Mouse (Mus musculus) layer of hippocampus, adult 6 months (tissue): Measurements from ENCODE around the gene Syt3. TPM values are rescaled to one million over a fixed set of nuclear protein-coding genes. Genes with fewer than 3 reads are reported as not detected.

Source experiments
- long read RNA-seq, 2 experiments: library from polyadenylated mRNA; unstranded; transcript quantifications; one replicate each; pipeline ENCODE4 v2.0.0; 2019 to 2020
- polyA plus RNA-seq: library from polyadenylated mRNA; unstranded; fragments of <200 nt; fragmentation: Nextera tagmentation; gene quantifications from 2 replicates; pipeline ENCODE4 v1.2.3, GENCODE M21; 2021

The Syt3 gene
- 46.6 and 59.0 TPM in 2 replicates for polyA plus RNA-seq
- long read RNA-seq, experiment 1, transcript Syt3-202 (11 exons, 2,494 nt), result major isoform, 21 of 76 reads
- long read RNA-seq, experiment 1, transcript Syt3-201 (11 exons, 2,627 nt), result minor isoform, 13 of 76 reads
- long read RNA-seq, experiment 1, partial matches to known transcripts, result 33 of 76 reads
- long read RNA-seq, experiment 1, other reads (novel, unspliced or antisense), result 9 of 76 reads
- long read RNA-seq, experiment 2, transcript Syt3-201 (11 exons, 2,627 nt), result minor isoform, 65 of 428 reads
- long read RNA-seq, experiment 2, transcript Syt3-202 (11 exons, 2,494 nt), result major isoform, 167 of 428 reads
- long read RNA-seq, experiment 2, transcript Syt3-203 (10 exons, 2,096 nt), result minor isoform, 16 of 428 reads
- long read RNA-seq, experiment 2, partial matches to known transcripts, result 141 of 428 reads
- long read RNA-seq, experiment 2, other reads (novel, unspliced or antisense), result 39 of 428 reads

GRCm38 (mm10) chr7:44383980-44384715 is at the start of gene Syt3:
Gene Syt3 (plus strand): TSS chr7:44384102.

GRCm38 (mm10) chr7:44385720-44386119 is 1.8 kb downstream of the Syt3 start, which contains the start of gene 1700008O03Rik:
Gene 1700008O03Rik (minus strand): TSS chr7:44385820.

GRCm38 (mm10) chr7:44428968-44429521 is 45.1 kb downstream of the Syt3 start, which contains the start of gene Lrrc4b:
Gene Lrrc4b (plus strand): TSS chr7:44429018.

Other genes starting within 250 kb of the Syt3 start
- not detected in 2 replicates for gene Klk1b16, start 247.3 kb upstream of the Syt3 start, polyA plus RNA-seq
- gene Klk1b24, start 195.9 kb upstream of the Syt3 start, polyA plus RNA-seq, result 0.23 TPM in 1 of 2 replicates, not detected in the other
- not detected in 2 replicates for gene Klk1b3, start 185.9 kb upstream of the Syt3 start, polyA plus RNA-seq
- not detected in 2 replicates for gene Klk1b4, start 176.7 kb upstream of the Syt3 start, polyA plus RNA-seq
- gene Klk1b5, start 168.2 kb upstream of the Syt3 start, polyA plus RNA-seq, result not detected in 2 replicates
- gene Klk1, start 158.7 kb upstream of the Syt3 start, polyA plus RNA-seq, result not detected in 2 replicates
- gene Gm36864, start 147.9 kb upstream of the Syt3 start, polyA plus RNA-seq, result not detected in 2 replicates
- 1.8 and 2.1 TPM in 2 replicates for gene 1700028J19Rik, start 137.4 kb upstream of the Syt3 start, polyA plus RNA-seq
- 110 and 113 TPM in 2 replicates for gene 2410002F23Rik, start 137.4 kb upstream of the Syt3 start, polyA plus RNA-seq
- gene Acp4, start 126.7 kb upstream of the Syt3 start, polyA plus RNA-seq, result not detected in 2 replicates
- not detected in 2 replicates for gene Gm15517, start 122.7 kb upstream of the Syt3 start, polyA plus RNA-seq
- gene Clec11a, start 77.2 kb upstream of the Syt3 start, polyA plus RNA-seq, result 3.0 and 3.8 TPM in 2 replicates
- gene Shank1, start 73.8 kb upstream of the Syt3 start, polyA plus RNA-seq, result 89.2 and 112 TPM in 2 replicates
- 1.5 and 2.1 TPM in 2 replicates for gene 1700008O03Rik, start 1.7 kb downstream of the Syt3 start, polyA plus RNA-seq
- gene Lrrc4b, start 44.9 kb downstream of the Syt3 start, polyA plus RNA-seq, result 8.4 and 10.6 TPM in 2 replicates
- 0.99 and 1.0 TPM in 2 replicates for gene Aspdh, start 81.3 kb downstream of the Syt3 start, polyA plus RNA-seq
- 88.4 and 99.9 TPM in 2 replicates for gene Josd2, start 83.9 kb downstream of the Syt3 start, polyA plus RNA-seq
- 272 and 282 TPM in 2 replicates for gene Emc10, start 112.4 kb downstream of the Syt3 start, polyA plus RNA-seq
- 7.0 and 9.4 TPM in 2 replicates for gene Fam71e1, start 112.5 kb downstream of the Syt3 start, polyA plus RNA-seq
- gene Mybpc2, start 140.6 kb downstream of the Syt3 start, polyA plus RNA-seq, result 0.04 TPM in 1 of 2 replicates, not detected in the other
- gene Spib, start 148.0 kb downstream of the Syt3 start, polyA plus RNA-seq, result not detected in 2 replicates
- gene Pold1, start 164.7 kb downstream of the Syt3 start, polyA plus RNA-seq, result 5.1 and 6.8 TPM in 2 replicates
- gene Nr1h2, start 169.8 kb downstream of the Syt3 start, polyA plus RNA-seq, result 35.5 and 38.6 TPM in 2 replicates
- gene Napsa, start 188.3 kb downstream of the Syt3 start, polyA plus RNA-seq, result 0.09 and 0.10 TPM in 2 replicates
- 3.3 and 4.2 TPM in 2 replicates for gene Kcnc3, start 206.6 kb downstream of the Syt3 start, polyA plus RNA-seq